Mouse (Mus musculus) frontal cortex, postnatal 10 days (tissue): ENCODE measurements around the gene Pick1.

Experiments used
- DNase-seq, 2 experiments: peaks; one replicate each; pipeline ENCODE4 v3.0.0; 2022; ENCODE audit warnings: low spot score in 2 of 2, mixed read lengths in 1 of 2

Pick1 gene

GRCm38 (mm10) chr15:79270317-79271123 lies 41.5 kb downstream of the Pick1 start:
- DNase-seq, result peak in 1 of 2 experiments; percentile 52

DNA sequence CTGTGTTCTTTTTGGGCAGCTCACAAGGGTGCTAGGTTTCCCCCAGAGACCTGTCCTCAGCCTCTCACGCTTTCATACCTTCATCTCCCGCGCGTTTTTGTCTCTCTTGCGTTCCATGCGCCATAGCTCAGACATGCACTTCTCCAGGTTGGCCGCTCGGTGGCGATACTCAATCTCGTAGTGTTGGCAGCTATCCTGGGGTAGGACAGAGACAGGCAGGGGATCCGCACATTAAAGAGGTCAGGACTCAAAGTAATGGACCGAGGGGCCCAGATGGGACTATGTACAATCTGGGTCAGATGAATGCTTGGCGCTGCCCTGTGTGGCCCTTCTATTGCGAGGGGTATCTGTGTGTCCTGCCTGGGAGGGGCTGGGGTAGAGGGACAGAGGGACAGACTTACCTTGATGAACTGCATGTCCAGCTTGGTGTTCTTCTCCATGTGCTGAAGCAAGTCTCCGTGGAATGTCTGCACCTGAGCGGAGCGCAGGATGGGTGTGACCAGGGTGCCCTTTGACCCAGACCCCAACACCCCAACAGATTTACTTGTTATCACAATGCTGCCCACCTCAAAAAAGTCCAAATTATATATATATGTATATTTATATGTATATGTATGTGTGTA lies 42.3 kb downstream of the Pick1 start:
- peak in 1 of 2 experiments; percentile 37 for DNase-seq

- no peak for DNase-seq
Observed at GRCm38 (mm10) chr15:79273020-79273419, 44.0 kb downstream of the Pick1 start.

- no peak for DNase-seq
Observed at GRCm38 (mm10) chr15:79277728-79278127, 48.8 kb downstream of the Pick1 start.

- no peak for DNase-seq
Observed at GRCm38 (mm10) chr15:79280209-79280608, 51.2 kb downstream of the Pick1 start.

- DNase-seq, result no peak
Observed at GRCm38 (mm10) chr15:79280850-79281249, 51.9 kb downstream of the Pick1 start.

- no peak for DNase-seq
Observed at GRCm38 (mm10) chr15:79281389-79281788, 52.4 kb downstream of the Pick1 start.

DNA sequence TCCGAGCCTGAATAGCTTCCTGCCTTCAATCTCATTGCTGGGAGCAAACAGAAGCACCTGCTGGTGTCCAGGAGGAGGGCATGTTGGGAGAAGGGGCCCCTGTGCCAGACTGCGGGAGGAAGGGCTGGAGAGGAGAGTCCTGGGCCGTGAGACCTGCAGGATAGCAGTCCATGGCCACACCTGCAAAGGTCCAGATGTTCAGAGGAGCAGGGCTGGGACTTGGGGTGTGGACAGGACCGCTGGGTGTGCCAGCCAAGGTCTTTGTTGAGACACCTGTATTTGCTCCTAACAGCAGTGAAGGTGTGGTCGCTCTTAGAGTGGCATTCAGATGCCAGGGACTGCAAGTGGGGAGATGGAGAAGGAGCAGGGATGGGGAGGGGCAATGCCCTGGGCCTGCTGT lies 53.5 kb downstream of the Pick1 start:
- no peak for DNase-seq

GRCm38 (mm10) chr15:79283371-79283770 lies 54.4 kb downstream of the Pick1 start:
- no peak for DNase-seq

- DNase-seq, result no peak
Observed at GRCm38 (mm10) chr15:79285399-79285798, 56.4 kb downstream of the Pick1 start, which contains the start of gene Baiap2l2. Gene Baiap2l2 (minus strand): TSS chr15:79285537.

DNA sequence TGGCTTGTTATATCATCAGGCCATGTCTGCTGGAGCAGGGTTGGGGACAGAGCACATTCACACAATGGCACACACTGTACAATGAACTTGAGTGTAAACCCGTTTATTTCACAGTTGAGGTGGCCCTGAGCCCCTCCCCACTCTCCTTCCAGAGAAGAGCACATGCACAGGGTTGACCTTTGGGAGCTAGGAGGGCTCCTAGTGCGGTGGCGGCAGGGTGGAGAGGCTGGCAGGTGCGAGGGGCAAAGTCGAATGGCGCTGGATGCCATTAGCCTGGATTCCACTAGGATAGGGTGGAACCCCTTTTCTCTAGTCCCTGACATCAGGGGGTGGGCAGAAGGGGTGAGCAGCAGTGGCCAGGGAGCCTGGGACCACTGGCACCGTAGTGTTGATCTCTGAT lies 57.2 kb downstream of the Pick1 start:
- DNase-seq, result no peak

DNA sequence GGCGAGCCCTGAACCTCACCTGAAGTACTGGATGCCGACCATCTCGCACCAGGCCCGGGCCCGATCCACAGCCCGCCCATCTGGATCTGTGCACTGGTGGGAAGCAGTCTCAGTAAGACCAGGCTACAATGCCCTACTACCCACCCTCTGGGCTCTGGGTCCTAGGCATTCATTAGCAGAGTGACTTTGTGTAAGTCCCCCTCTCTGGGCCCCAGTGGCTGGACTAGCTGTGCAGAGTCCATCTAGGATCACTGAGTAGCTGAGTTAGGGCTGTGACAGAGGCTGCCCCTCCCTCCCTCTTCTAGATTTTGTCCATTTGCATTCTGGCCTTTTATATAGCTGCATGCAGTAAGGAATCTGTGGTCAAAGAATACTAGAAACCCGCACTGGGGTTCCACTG lies 58.1 kb downstream of the Pick1 start:
- DNase-seq, result no peak

DNA sequence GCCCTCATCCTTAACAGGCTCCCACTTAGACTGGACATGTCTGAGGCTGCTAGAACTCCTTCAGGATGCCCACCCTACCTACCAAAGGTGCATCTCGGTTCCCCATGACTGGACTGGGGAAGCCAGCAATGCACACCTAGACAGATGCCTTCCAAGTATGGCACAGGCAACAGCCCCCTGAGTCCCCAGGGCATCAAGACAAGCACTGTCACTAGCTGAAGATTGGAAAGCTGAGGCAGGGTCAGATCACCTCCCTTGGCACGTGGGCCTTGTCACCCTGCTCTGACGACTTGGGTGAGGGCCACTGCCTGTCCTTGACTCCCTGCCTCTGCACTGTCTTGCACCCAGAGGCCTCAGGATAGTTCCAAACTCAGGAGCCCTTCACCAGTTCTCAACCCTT lies 59.4 kb downstream of the Pick1 start:
- no peak for DNase-seq

DNA sequence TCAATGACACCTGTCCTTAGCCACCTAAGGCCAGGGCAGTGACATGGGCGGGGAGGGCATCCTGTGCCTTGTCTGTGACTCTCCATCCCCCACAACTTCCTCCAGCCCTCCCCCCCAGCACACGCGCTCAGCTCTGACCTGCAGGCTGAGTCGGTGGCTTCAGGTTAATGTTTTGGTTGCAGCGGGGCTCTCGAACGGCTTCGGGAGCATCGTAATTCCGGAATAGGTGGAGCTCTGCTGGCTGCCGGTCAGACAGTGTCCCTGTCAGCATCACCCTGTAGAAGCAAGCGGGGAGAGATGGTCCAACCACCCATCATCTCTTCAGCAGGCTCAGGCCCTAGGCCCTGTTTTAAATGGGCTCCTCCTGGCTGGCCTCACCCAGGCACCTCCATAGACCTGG lies 60.5 kb downstream of the Pick1 start:
- no peak for DNase-seq

DNA sequence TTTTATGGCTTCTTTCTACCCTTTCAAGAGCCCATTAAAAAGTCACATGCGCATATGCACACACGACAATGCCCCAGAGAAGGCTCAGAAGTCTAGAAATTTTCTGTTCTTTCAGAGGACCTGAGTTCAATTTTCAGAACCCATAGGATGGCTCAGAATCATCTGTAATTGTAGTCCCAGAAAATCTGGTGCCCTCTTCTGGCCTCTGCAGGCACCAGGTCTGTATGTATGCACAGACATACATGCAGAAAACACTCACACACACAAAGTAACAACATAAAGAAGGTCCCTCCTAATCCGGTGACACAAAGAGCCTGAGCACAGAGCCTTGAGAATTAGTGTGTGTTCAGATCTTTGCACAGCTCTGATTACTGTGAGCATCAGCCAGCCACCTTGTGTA lies 61.4 kb downstream of the Pick1 start:
- DNase-seq, result no peak

DNA sequence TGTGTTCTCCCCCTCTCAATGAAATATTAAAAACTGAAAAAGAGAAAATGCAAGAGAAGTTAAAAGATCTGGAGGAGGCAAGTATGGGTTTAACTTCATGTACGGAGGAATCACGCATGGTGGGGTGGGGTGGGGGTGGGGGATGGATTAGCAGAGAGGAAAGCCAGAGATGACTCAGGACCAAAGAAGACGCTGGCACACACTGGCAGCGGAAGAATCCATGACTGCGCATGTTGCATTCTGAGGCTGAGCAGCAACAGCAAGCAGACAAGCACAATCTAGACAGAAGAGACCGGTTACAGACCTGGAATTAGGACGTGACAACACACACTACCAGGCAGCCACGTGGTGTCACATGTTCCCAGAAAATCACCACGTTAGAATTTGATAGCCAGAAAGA lies 63.8 kb downstream of the Pick1 start:
- DNase-seq, result no peak

GRCm38 (mm10) chr15:79298553-79298952 lies 69.6 kb downstream of the Pick1 start:
- no peak for DNase-seq
